Mouse (Mus musculus): ENCODE data around the gene Dtnb.

DNA sequence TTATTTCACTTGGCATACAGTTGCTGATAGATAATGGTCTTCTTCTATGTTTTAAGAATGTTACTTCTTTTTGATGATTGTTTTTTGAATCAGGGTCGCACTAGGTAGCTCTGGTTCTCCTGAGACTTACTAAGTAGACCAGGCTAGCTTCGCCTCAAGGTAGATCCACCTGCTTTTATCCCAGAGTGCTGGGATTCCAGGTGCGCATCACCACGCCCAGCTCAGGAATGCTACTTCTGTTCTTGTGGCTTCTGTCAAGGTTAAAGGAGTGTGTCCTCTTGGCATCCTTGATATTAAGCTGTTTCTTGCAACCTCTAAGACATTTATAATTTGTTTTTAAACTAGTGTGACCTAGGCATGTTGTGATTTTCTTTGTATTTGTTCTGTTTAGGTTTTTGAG, 30.6 kb downstream of the Dtnb start:
- no peak for TF ChIP-seq CTCF (IDR thresholded peaks at IDR 0.05; ENCODE audit: extremely low read depth, insufficient read length, insufficient replicate concordance, low read depth, low read length)
- TF ChIP-seq POLR2A (IDR thresholded peaks at IDR 0.05; ENCODE audit: low read depth, low read length), result no peak
